Mouse (Mus musculus): ENCODE measurements around the gene Zfp423.

Zfp423 gene

GRCm38 (mm10) chr8:87689192-87689591 lies 270.2 kb downstream of the Zfp423 start:
- DNase-seq: no peak

- no peak for DNase-seq
Observed at GRCm38 (mm10) chr8:87688348-87688747, 271.0 kb downstream of the Zfp423 start.

- no peak for DNase-seq
Observed at GRCm38 (mm10) chr8:87686986-87687698, 272.3 kb downstream of the Zfp423 start.

GRCm38 (mm10) chr8:87686026-87686425 lies 273.4 kb downstream of the Zfp423 start:
- no peak for DNase-seq

- no peak for DNase-seq
Observed at GRCm38 (mm10) chr8:87685392-87685791, 274.0 kb downstream of the Zfp423 start.

- no peak for DNase-seq
Observed at GRCm38 (mm10) chr8:87682066-87682465, 277.3 kb downstream of the Zfp423 start.

- no peak for DNase-seq
Observed at GRCm38 (mm10) chr8:87680034-87680433, 279.4 kb downstream of the Zfp423 start.

- no peak for DNase-seq
Observed at GRCm38 (mm10) chr8:87679431-87680003, 279.9 kb downstream of the Zfp423 start.

- DNase-seq: no peak
Observed at GRCm38 (mm10) chr8:87675411-87675810, 284.0 kb downstream of the Zfp423 start.

- no peak for DNase-seq
Observed at GRCm38 (mm10) chr8:87674157-87674556, 285.2 kb downstream of the Zfp423 start.

- DNase-seq: no peak
Observed at GRCm38 (mm10) chr8:87672214-87672613, 287.2 kb downstream of the Zfp423 start.

GRCm38 (mm10) chr8:87671209-87671970 lies 288.0 kb downstream of the Zfp423 start:
- no peak for DNase-seq

GRCm38 (mm10) chr8:87670232-87670631 lies 289.2 kb downstream of the Zfp423 start:
- no peak for DNase-seq

GRCm38 (mm10) chr8:87668736-87669135 lies 290.7 kb downstream of the Zfp423 start:
- no peak for DNase-seq

- no peak for DNase-seq
Observed at GRCm38 (mm10) chr8:87667914-87668643, 291.3 kb downstream of the Zfp423 start.

GRCm38 (mm10) chr8:87667297-87667696 lies 292.1 kb downstream of the Zfp423 start:
- DNase-seq: no peak

GRCm38 (mm10) chr8:87665337-87665736 lies 294.1 kb downstream of the Zfp423 start:
- DNase-seq: no peak

GRCm38 (mm10) chr8:87664217-87664509 lies 295.2 kb downstream of the Zfp423 start:
- no peak for DNase-seq

- DNase-seq: peak; percentile 47
Observed at GRCm38 (mm10) chr8:87663349-87664216, 295.8 kb downstream of the Zfp423 start.

GRCm38 (mm10) chr8:87662811-87663341 lies 296.5 kb downstream of the Zfp423 start:
- no peak for DNase-seq

- no peak for DNase-seq
Observed at GRCm38 (mm10) chr8:87662307-87662771, 297.1 kb downstream of the Zfp423 start.

Data from kidney, adult 11 months (tissue).